Mouse (Mus musculus): ENCODE results near the gene Lrrtm1. TPM values are rescaled to one million over a fixed set of nuclear protein-coding genes. Genes with fewer than 3 reads are reported as not detected.

Gene Lrrtm1
- under 1 TPM; 0.36 to 0.60 TPM for total RNA-seq (2021)

DNA sequence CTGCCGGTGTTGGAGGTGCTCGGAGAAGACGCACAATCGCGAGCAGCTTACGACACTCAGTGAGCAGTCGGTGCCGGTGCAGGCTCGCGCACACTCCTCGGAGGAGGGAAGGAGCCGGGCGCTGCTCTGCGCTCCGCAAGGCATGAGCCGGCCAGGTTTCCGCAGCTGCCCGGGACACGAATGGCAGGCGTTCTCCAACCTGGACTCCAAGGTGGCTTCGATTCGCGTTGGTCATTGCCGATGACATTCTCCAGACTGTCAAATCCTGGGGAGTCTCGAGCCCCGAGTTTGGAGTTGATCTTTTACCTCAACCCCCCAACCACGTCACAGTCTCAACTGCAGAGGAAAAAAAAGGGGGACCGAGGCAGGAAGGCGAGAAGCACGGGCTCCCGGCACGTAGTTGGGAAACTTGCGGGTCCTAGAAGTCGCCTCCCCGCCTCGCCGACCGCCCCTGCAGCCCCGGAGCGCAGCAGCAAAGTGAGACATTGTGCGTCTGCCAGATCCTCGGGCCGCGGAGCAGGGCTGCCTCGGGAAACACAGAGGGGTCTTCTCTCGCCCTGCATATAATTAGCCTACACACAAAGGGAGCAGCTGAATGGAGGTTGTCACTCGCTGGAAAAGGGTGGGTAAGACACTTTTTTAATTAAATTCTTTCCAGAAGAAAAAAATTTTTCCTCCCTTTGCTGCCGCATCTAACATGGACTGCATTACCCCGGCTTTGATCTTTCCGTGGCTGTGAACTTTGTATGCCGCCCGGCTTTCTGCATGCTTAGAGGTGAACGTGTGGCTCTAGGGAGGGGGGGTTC, at the start of gene Lrrtm1:
Gene Lrrtm1, plus strand, starts transcription at position 89 of the 806 bp plus-strand sequence.
- DNase-seq: peak; percentile 17

- DNase-seq: no peak
Measured at GRCm38 (mm10) chr6:77196650-77197049, 45.8 kb upstream of the Lrrtm1 start.

- DNase-seq: no peak
Measured at GRCm38 (mm10) chr6:77199375-77199774, 43.1 kb upstream of the Lrrtm1 start.

DNA sequence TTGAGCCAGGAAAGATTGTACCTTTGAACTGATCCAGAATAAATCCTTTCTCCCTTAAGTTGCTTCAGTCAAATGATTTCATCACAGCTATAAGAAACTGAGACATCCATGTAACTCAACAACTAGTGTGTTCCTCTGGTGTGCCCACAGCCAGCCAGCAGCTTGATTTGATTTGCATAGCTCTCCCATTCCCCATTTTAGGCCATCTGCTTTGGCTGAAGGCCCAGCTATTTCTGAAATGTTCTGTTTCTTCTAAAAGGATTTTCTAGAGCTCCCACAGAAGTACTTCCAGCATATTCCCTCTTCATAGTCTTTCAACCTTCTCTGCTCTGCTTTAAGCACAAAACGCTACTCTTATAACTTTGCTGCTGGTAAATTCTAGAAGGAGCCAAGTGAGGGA, 33.3 kb upstream of the Lrrtm1 start:
- no peak for DNase-seq

DNA sequence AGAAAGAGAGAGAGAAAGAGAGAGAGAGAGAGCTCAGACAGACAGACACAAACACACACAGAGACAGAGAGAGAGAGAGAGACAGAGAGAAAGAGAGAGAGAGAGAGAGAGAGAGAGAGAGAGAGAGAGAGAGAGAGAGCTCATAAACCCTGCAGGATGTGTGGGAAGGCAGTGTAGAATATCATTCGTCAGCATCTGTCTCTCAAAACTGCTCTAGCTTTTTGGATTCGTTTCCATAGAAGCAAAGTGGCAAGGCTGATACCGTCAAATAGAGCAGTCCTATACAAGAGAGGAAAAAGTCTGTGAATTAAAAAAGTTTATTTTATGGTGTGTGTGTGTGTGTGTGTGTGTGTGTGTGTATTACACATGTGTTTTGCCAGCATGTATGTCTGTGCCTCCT, 32.6 kb upstream of the Lrrtm1 start:
- DNase-seq: no peak

DNA sequence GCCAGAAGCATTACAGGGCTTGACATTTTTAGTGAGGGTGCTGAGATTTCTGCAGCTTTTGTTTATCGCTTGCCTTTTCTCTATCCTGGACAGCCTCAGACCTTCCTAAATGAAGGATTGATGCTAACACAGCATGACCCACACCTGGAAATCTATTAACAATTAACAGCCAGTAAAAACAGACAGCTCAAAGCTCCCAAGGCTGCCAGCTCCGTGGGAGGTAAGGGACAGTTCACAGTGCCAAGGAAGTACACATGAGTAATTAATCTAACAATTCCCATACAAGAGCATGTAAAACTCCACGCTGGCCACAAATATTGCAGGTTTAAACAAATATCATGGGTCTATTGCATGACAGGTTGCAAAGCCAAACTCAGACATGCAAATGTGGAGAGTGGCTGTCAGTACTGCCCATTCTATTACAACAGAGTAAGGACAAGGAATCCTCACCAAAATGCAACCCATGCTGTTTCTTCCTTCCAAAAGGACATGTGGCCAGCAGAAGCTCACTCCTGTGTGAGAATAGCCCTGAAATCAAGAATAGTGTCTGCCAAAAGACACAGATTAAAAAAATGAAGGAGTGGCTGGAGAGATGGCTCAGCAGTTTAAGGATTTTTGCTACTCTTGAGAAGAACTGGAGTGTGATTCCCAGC, 28.6 kb upstream of the Lrrtm1 start:
- no peak for DNase-seq

DNA sequence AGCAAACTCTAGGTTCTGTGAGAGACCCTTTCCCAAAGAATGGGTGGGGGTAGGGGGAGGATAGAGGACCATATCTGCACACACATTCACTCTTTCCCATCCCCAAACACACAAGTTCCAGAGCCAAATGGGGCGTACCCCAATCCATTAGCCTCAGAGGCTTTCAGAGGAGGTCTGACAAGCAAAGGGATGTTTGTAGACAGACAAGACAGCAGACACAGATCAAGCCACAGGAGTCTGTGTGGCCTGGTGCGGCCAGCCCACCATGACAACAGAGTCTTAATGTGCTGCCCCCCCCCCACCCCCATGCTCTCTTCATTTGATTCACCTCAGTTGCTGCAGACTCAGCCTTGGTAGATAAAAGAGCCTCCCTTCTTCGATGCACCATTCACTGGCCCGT, 27.2 kb upstream of the Lrrtm1 start:
- no peak for DNase-seq

DNA sequence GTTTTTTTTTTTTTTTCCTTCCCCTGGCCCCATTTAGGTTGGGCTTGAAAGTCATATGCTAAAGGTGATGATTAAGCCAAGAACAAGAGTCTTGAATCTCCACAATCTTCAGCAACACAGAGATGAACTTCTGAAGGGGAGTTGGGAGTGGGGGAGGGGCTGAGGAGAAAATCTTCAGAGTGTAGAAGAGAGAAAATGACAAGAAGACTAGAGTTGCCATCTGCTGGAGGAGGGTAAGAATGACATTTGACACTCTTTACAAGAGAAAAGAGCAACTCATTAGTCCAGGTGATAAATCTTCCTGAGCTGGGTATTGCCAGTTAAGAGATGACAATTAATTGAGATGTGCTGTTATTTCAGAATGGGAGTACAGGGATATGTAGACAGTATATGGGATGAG, 23.6 kb upstream of the Lrrtm1 start:
- DNase-seq: no peak

DNA sequence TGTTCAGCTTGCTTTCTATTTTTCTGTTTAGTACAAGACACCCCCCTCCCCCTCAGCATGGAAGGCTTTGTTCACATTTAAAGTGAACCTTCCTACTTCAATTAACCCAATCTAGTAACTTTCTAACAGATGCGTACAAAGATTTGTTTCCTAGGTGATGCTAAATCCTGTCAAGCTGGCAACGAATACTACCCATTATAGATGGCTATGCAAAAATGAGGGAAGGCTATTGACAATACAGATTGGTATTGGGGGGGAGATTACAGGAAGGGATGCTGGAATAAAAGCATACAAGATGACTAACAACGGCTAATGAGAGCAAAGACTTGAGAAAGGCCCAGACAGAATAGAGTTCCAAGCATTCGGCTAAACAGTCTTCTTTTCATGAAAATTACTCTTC, 21.7 kb upstream of the Lrrtm1 start:
- no peak for DNase-seq

DNA sequence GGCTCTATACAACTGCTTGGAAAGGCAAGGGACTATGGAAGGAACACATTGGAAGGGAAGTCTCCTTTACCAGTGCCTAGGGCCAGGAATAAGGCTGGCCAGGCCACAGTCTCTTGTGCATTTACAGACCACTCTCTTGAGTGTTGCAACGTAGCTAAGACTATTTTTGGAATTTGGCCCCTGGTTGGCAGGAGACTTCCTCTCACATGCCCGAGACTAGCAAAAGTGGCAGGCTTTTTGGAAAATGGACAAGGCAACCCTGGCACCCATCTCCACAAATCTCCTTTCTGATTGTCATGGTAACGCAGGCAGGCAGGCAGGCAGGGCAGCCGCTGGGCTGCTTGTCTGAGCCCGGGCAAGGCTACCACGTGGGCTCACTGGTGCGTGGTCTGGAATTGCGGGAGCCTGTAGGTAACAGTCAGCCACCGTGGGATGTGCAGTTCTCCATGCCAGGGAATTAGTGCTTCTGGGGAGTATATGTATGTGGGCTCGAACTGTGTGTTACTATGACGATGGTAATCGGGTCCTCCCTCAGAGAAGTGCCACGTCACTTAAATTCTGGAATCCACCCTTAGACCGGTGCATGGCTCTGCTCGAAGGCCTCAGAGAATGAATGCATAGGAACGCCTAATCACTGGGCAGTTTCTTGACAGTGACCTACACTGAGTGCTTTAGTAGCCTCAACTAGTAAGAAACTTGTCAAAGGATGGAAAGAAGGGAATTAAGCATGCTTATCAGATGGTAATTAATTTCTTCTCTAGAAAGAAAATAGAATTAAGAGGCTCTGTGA, 19.4 kb upstream of the Lrrtm1 start:
- DNase-seq: no peak

DNA sequence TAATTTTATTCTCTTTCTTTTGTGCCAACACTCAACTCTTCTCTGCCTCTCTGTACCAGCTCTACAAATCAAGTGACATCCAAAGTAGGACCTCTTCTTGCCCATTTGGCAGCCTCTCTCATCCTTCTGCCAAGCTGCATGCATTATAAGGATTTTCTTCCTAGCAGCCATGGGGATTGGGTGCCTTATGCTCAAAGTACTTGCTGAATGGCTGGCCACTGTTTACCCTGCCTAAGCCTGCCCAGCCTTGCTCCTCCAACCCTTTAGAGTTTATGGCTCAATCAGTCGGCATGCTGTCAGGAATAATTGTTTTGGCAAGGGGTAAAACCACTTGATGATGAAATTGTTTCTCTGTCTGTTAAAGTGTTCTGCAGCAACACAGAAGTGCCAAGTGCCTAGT, 2.1 kb upstream of the Lrrtm1 start:
- no peak for DNase-seq

DNA sequence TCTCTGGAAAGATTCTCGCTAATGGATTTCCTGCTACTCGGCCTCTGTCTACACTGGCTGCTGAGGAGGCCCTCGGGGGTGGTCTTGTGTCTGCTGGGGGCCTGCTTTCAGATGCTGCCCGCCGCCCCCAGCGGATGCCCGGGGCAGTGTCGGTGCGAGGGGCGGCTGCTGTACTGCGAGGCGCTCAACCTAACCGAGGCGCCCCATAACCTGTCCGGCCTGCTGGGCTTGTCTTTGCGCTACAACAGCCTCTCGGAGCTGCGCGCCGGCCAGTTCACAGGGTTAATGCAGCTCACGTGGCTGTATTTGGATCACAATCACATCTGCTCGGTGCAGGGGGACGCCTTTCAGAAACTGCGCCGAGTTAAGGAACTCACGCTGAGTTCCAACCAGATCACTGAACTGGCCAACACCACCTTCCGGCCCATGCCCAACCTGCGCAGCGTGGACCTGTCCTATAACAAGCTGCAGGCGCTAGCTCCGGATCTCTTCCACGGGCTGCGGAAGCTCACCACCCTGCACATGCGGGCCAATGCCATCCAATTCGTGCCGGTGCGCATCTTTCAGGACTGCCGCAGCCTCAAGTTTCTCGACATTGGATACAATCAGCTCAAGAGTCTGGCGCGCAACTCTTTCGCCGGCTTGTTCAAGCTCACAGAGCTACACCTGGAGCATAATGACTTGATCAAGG, 1.2 kb downstream of the Lrrtm1 start:
- no peak for DNase-seq

DNA sequence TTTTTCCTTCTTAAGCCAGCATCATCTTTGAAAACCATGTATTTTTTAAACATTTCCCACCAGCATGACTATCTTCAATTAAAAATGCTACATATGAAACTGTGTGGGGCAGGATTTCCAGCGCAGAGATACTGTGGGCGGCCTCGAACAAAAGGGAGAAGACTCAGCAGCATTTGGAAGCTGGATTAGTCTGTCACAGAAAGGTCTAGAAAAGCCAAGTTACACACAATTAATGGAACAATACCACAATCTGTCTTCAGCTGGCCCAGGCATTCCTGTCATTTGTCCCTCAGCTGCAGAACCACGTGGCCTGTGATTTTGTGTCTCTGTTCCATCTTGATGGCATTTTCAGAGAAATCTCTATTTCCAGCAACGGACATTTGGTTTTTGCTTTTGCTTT, 11.0 kb downstream of the Lrrtm1 start:
- no peak for DNase-seq

DNA sequence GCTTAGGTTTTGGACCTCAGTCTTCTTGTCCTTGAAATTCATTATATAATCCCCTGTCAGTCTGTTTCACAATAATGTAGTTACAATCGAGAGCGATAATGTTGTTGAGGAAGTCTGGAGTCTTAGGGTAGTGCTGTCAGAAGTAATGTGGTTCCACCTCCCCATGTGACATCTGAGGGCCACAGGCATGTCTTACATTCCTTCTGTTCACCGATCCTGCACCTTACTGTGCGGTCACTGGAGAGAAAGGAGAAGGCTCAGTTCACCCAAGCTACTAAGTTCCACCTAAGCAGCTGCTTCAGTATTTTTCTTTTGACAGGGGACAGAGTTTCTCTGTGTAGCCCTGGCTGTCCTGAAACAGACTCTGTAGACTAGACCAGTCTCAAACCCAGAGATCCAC, 13.9 kb downstream of the Lrrtm1 start:
- DNase-seq: no peak

- DNase-seq: no peak
Measured at GRCm38 (mm10) chr6:77257358-77258105, 15.0 kb downstream of the Lrrtm1 start.

DNA sequence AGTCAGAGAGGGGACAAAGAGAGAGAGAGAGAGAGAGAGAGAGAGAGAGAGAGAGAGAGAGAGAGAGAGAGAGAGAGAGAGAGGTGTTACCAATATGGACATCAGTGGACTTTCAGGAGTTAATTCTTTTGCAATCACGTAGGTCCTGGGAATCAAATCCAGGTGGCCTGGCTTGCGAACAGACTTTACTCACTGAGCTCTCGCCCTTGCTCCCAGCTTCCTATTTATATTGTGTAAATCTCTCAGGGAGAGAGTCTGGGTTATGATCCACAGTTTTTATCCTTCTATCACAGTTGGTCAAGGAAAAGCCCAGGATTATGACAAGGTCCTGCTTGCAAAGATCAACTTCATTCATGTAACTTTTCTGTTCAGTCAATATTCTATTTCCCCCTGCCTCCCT, 22.7 kb downstream of the Lrrtm1 start:
- no peak for DNase-seq

GRCm38 (mm10) chr6:77278794-77279193, 36.3 kb downstream of the Lrrtm1 start:
- no peak for DNase-seq

GRCm38 (mm10) chr6:77286317-77286716, 43.8 kb downstream of the Lrrtm1 start:
- no peak for DNase-seq

DNA sequence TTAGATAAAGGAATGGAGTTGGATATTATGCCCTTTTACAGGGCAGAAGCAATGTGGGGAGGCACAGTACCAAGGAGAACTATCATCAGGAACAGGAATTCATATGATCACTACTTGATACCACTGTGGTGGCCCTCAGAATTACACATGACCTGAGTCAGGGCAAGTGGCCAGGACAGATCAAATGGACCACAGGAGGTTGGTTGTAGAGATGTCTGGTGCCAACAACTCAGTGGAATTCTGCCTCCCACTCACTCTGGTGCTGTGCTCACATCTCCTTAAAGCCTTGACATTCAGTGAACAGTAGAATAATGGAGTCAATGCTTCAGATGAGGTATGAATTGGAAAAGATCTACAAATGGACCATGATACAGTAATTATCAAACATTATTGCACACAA, 45.9 kb downstream of the Lrrtm1 start:
- no peak for DNase-seq

- no peak for DNase-seq
Measured at GRCm38 (mm10) chr6:77291415-77291814, 48.9 kb downstream of the Lrrtm1 start.

- no peak for DNase-seq
Measured at GRCm38 (mm10) chr6:77301305-77301704, 58.8 kb downstream of the Lrrtm1 start.

DNA sequence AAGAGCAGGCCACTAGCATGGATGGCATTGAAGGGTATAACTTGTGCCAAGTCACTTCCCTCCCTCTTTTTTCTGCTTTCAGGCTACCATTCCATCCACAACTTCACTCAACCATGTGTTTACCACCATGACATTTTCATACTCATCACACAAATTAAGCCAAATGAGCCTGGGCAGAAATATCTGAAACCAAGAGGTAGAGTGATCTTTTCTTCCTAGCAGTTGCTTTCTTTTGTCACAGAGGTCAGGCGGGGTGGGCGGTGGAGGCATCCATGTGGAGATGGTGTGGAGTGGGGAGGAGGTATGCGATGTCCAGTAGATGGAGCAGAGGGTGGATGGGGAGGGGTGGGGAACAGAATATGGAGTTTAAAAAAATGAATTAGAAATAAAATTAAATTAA, 64.3 kb downstream of the Lrrtm1 start:
- DNase-seq: no peak

All from heart, postnatal 4 days (tissue).